Mouse (Mus musculus) yolk sac, embryonic 10.5 days (tissue): ENCODE data around the gene Lrrtm3.

Experiments used
- DNase-seq: peaks from one replicate; pipeline ENCODE4 v3.0.0-alpha.2; 2017; ENCODE audit warnings: low spot score

Gene Lrrtm3

GRCm38 (mm10) chr10:64089680-64090460 lies at the start of gene Lrrtm3:
Gene Lrrtm3 (minus strand): TSS chr10:64090277.
- peak; percentile 21 for DNase-seq

GRCm38 (mm10) chr10:64135481-64135880 lies 45.4 kb upstream of the Lrrtm3 start:
- no peak for DNase-seq

- no peak for DNase-seq
Observed at GRCm38 (mm10) chr10:64133461-64133860, 43.4 kb upstream of the Lrrtm3 start.

- DNase-seq, result no peak
Observed at GRCm38 (mm10) chr10:64130397-64131150, 40.5 kb upstream of the Lrrtm3 start.

GRCm38 (mm10) chr10:64118833-64119232 lies 28.8 kb upstream of the Lrrtm3 start:
- no peak for DNase-seq

- no peak for DNase-seq
Observed at GRCm38 (mm10) chr10:64115246-64115645, 25.2 kb upstream of the Lrrtm3 start.

GRCm38 (mm10) chr10:64096532-64096931 lies 6.5 kb upstream of the Lrrtm3 start:
- DNase-seq, result no peak

GRCm38 (mm10) chr10:64088774-64089460 lies 1.2 kb downstream of the Lrrtm3 start:
- DNase-seq, result no peak

- DNase-seq, result no peak
Observed at GRCm38 (mm10) chr10:64087936-64088773, 1.9 kb downstream of the Lrrtm3 start.

GRCm38 (mm10) chr10:64087521-64087920 lies 2.6 kb downstream of the Lrrtm3 start:
- DNase-seq, result no peak

- no peak for DNase-seq
Observed at GRCm38 (mm10) chr10:64086567-64087391, 3.3 kb downstream of the Lrrtm3 start.

- DNase-seq, result no peak
Observed at GRCm38 (mm10) chr10:64086183-64086566, 3.9 kb downstream of the Lrrtm3 start.

- DNase-seq, result no peak
Observed at GRCm38 (mm10) chr10:64084465-64084864, 5.6 kb downstream of the Lrrtm3 start.

- no peak for DNase-seq
Observed at GRCm38 (mm10) chr10:64083813-64084212, 6.3 kb downstream of the Lrrtm3 start.

GRCm38 (mm10) chr10:64082345-64082744 lies 7.7 kb downstream of the Lrrtm3 start:
- DNase-seq, result no peak

GRCm38 (mm10) chr10:64076410-64077052 lies 13.5 kb downstream of the Lrrtm3 start:
- DNase-seq, result no peak

GRCm38 (mm10) chr10:64075944-64076343 lies 14.1 kb downstream of the Lrrtm3 start:
- DNase-seq, result no peak

GRCm38 (mm10) chr10:64063704-64064103 lies 26.4 kb downstream of the Lrrtm3 start:
- DNase-seq, result no peak

- DNase-seq, result no peak
Observed at GRCm38 (mm10) chr10:64049946-64050345, 40.1 kb downstream of the Lrrtm3 start.

- no peak for DNase-seq
Observed at GRCm38 (mm10) chr10:64049151-64049550, 40.9 kb downstream of the Lrrtm3 start.
